Mouse (Mus musculus): Measurements from ENCODE around the gene Ap2m1.

Gene Ap2m1

DNA sequence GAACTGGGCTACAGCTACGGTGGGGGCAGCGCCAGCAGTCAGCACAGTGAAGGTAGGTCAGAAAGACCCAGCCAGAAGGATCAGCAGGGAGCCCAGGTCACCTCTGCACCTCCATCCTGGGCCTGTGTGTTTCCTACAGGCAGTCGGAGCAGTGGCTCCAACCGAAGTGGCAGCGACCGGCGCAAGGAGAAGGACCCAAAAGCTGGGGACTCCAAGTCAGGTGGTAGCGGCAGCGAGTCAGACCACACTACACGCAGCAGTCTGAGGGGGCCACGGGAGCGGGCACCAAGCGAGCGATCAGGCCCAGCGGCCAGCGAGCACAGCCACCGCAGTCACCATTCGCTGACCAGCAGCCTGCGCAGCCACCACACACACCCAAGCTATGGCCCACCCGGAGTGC lies 4.3 kb upstream of the Ap2m1 start:
- no peak for DNase-seq

DNA sequence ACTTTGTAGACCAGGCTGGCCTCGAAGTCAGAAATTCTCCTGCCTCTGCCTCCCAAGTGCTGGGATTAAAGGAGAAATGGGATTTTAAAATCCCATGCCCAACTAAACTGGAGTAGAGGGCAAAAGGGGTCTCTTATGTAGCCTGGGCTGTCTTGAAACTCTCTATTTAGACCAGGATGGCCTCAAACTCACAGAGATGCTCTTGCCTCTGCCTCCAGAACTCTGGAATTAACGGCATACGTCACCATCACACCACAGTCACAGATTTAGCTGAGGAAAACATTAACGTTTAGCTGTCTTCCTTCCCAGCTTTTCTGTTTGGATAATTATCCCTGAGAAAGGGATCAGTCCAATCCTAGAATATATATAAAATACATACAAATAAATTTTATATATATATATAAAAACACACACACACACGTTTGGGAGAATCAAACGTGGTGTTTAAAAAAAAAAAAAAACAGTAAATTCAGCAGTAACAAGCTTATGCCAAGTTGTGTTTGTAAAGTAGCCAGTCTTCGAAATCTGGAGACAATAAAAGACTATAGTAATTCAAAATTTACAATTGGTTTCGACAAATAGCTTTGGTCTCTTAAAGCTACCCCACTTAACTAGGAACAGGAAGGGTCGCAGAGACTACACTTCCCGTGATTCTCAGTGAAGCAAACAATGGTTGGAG lies 522 bp upstream of the Ap2m1 start:
- no peak for DNase-seq

DNA sequence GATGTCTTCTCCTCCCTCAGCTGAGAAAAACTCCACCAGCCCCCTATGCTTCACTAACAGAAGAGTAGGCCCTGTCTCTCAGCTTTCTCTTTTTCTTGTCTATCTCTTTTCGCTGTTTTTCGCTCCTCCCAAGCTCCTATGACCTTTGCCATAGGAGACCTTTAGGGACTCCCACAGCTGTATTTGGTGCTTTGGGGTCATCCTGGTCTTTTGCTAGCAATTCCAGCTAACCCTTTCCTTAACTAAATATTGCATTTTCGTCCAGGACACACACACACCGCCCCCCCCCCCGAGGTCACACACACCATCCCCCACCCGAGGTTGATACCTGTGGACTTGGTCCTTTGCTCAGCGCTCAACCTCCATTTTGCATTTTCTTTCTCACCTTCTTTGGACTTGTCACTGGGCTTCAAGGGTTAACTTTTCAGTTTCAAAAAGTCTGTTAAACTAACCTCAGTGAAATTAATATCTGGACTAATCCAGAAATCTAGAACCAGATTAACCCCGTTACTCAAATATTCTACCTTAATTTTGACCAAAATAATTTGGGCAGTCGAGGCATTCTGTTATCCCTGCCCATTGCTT lies 895 bp downstream of the Ap2m1 start:
- no peak for DNase-seq

DNA sequence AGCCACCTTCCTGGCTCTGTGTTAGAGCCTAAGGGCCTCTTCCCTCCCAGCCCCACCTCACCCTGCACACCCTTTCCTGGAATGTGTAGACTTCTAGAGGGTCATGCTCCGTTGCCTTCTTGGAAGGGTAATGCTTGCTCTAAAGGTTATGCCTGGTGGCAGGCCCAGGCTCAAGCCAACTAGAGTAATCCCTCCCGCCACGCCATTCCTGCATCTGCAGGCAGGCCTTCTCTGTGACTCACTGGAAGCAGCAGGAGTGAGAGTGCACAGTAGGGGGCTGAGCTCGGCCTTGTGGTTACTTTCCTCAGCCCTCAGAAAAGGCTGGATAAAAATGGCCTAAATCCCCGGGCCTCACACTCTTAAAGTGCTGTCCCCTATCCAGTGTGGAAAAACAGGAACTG lies 1.8 kb downstream of the Ap2m1 start:
- DNase-seq: peak; percentile 45 to 59

DNA sequence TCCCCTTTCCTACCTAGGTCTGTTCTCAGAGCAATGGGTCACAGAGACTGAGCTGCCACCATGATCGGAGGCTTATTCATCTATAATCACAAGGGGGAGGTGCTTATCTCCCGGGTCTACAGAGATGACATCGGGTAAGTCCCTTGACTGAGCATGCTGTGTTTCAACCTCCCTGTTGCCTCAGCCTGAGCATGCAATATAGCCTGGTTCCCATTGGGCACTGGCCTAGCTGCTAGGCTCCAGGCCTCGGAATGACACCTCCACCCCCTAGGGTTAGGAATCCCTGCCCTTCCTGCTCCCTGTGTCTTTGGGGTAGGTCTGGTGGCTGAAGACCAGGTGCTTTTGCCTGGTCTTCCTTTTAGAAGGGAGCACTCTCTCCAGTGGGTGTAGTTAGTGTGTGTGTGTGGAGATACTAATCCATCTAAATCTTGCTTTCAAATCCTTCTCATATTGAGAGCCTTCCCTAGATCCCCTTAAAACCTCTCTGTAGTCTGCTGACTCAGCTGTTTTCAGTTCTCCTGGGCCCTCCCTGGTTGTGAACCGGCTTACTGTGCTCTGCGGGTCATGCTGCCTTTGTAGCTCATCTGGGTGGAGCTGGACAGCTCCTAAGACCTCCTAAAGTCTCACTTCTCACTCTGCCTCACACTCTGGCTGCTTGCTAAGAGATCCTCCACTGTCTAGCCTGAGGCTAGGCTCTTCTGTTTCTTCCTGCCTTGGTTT lies 2.5 kb downstream of the Ap2m1 start:
- DNase-seq: no peak

DNA sequence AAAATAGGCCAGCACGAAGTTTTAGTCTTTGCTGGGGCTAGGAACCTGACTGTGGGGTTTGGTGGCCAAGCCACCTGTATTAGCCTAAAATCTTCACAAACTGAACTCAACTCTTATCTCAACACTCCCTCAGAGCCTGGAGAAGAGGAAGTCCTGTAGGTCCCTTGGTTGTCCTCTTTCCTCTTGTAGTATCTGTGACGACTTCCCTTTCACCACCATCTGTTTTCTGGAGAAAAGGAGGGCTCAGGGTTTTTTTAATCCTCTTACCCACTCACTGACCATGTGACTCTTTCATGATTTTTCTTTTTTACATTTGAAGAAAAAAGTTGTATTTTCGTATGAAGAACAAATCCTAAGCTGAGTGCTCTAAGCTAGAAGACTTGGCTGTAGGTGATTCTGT lies 4.4 kb downstream of the Ap2m1 start:
- no peak for DNase-seq

DNA sequence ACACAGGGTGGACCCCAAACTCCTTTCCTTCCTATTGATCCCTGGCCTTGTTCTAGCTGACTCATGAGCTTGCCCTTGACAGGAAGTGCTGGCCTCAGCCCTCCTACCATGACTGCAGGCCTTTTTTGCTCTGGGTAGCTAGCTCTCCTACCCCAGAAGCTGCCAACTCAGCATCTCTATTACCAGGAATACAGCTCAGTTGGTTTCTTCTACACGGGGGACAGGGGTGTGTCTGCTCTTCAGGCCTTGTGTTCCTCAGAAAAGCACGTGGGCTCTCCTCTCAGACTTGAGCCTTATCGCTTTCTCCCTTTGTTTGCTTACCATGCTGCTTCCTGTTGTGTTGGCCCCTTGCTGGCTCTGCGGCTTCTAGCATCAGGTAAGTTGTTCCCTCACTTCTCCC lies 5.2 kb downstream of the Ap2m1 start:
- DNase-seq: no peak

DNA sequence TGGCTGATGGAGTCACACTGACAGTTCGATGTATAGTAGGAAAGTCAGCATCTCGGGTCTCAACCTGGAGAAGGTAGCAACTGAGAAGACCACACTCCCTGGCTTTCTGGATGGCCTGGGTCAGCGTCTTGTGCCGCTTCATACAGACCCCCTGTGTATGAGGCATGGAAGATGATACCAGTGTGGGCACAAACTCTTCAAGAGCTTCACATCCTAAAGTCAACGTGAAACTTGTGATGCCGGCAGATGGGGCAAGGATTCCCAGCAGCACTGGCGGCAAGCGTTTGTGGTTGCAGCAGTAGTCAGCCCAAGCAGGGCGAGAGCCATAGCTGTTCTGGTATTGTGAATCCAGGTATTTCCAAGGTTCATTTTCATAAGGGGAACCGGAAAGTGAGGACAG lies 10.4 kb downstream of the Ap2m1 start:
- no peak for DNase-seq

DNA sequence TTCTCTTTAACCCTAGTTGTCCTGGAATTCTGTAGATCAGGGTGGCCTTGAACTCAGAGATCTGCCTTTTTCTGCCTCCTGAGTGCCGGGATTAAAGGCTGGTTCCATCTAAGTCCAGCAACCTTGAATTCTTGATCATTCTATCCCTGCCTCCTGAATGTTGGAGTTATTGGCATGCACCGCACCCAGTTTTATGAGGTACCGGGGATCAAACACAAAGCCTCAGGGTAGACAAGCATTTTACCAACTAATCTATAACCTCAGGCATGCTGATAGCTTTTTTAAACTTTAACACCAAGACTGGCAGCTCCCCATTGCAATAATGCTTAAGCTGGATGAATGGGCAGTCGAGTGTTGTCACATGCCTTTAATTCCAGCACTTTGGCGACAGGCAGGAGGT lies 12.1 kb downstream of the Ap2m1 start:
- no peak for DNase-seq

DNA sequence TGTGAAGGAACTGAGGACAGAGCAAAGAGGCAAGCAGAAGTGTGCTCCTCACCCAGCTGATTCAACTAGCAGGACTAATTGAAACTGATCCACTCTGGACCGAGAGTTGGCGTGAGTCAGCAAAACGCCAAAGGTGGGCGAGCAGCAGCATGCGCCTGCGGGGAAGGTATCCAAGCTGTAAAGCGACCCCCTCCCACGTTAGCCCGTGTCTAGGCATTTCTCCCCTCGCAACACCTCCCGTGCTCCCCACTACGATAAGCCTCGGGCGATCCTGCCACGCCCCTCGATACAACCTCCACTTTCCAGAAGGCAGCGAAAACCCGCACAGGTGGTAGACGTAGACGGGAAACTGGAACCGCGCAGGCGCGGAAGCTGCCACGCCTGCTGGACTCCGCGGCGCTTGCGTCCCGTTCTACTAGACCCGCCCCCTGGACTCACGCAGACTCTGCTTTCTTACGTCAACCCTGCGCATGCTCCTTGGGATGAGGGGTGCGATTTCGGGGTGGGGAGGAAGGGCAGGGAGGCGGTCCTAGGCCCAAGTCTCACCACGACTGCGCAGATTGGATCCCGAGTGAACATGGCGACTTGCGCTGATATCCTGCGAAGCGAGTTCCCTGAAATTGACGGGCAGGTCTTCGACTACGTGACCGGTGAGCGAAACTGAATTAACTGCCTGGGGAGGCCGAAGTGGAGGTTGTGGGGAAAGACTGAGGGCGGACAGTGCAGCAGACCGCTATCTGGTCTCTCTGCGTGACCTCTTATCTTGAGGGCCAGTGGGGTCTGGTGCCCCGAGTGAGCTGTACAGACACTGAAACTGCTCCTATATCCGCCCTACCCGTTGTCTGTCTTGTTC lies 13.0 kb downstream of the Ap2m1 start, which contains the start of gene Abcf3:
TSS of gene Abcf3 (plus strand) at position 482 of the 853 bp plus-strand sequence.
- peak; percentile 98 to 99 for DNase-seq

DNA sequence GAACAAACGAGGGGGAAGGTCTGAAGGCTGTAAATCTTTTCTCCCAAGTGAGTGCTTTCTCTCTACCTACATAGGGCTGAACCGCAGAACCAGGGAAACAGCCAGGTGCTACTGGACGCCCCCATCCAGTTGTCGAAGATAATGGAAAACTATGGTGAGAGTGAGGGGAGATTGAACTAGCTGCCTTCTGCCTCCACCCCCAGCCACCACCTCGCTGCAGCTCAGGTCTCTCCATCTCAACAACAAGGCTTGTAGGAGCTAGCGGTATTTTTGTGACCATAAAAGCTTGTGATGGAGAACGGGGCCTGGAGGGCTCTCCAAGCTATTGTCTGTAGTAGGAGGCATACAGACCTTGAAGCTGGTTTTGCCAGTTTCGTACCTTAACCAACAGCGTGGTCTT lies 13.9 kb downstream of the Ap2m1 start:
- DNase-seq: no peak

DNA sequence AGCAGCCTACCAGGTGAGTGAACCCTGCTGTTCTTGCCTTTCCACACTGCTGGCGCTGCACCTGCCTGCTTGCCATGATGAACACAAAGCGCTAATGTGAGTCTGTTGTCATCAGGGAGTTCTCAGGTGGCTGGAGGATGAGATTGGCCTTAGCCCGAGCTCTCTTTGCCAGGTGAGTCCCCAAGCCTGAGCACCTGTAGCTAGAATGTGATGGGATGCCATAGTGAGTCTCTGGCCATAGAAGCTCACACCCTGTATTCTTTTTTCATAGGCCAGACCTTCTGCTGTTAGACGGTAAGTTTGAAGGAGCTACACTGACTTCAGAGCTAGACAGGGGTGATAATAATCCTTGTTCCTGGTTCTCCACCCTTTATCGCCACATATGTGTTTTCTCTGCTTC lies 16.4 kb downstream of the Ap2m1 start:
- DNase-seq: no peak

DNA sequence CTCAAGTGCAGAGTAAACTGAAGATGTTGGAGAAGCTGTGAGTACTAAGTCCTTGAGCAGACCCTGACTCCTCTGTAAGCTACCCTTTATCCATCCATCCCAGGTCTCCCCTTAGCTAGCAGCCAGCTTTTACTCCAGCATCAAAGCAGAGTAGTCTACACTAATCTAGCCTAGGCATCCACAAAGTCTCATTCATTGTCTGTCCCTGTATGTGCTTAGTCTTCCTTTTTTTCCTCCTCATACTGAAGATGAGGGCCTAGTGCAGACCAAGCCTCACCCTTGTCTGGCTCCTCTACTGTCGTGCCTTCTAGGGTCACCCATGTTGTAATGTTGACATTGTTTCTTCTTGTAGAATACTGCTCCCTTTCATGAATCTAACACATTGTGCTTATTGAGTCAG lies 17.3 kb downstream of the Ap2m1 start:
- no peak for DNase-seq

DNA sequence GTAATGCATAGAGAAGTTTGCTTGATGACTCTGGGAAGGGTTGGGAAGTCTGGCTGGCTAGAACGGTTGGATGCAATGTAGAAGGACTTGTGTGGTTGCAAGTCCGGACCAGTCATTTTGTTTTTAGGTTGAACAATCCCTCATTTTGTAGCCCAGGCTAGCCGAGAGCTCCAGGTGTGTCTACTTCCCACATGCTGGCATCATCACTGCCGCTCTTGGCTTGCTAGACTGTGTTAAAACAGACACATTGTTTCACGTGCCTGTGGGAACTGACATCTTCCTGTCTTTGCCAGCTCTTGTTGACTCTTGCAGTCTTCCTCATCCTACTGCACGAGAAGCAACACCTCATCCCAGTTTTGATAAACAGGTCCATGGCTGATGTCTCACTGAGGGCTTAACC lies 19.7 kb downstream of the Ap2m1 start:
- DNase-seq: no peak

DNA sequence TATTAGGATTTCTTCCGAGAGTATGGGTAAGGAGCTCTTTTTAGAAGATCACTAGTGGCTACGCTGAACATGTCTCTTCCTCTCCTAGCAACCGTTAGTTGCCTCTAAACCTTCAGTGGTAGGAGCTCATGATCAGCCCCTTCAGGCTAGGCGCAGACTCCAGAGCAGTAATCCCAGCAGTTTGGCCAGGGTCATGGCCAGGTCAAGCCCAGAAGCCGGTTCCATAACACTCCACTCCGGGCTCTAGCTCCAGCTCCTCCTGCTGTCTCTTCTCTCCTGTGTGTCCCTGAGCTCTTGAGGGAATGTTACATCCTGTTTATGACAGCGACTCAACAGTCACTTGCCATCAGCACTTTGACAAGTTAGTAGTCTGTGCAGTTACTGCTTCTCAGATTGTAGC lies 22.1 kb downstream of the Ap2m1 start:
- no peak for DNase-seq

DNA sequence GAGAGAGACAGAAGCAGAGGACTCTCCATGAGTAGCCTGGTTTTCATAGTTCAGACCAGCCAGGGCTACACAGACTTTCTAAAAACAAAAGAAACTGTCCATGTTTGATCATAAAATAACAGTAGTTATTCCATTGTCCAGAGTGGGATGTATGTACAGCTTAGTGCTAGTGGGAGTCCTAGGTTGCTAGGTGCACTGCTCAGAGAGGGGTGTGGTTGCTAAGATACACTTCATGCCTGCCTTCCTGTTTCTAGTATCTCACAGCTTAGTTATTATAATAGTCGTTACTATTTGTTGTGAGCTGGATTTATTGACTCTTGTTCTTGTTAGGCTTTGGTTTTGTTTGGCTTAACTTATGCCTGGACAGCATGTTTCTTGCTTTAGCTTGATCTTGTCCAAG lies 29.8 kb downstream of the Ap2m1 start:
- no peak for DNase-seq

DNA sequence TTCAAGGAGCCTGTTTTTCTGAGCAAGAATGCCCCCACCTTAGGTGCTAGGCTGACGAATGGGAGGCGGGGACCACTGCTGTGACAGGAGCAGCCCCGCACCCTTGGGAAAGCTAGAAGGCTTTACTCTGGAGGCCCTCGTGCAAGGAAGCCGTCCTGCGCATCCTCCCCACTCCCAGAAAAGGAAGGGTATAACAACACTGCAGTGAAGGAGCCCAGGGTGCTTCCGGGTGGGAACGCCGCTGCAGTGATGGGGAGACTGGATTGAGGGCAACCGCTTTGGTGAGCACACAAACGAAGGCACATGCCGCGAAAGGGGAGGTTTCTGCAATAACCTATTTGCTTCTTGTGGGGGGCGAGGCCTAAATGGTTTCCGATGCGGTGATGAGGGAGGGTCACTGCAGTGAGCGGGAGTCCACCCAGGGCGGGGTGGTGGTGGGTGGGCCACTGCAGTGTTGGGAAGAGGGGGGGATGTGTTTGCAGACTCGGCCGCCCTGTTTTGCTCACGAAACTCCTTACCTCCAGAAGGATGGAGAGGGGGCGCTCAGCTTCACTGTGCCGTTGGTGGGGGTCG lies 54.2 kb downstream of the Ap2m1 start, which contains the start of gene Vwa5b2:
TSS of gene Vwa5b2 (plus strand) at position 106 of the 573 bp plus-strand sequence.
- peak; percentile 16 to 32 for DNase-seq

DNA sequence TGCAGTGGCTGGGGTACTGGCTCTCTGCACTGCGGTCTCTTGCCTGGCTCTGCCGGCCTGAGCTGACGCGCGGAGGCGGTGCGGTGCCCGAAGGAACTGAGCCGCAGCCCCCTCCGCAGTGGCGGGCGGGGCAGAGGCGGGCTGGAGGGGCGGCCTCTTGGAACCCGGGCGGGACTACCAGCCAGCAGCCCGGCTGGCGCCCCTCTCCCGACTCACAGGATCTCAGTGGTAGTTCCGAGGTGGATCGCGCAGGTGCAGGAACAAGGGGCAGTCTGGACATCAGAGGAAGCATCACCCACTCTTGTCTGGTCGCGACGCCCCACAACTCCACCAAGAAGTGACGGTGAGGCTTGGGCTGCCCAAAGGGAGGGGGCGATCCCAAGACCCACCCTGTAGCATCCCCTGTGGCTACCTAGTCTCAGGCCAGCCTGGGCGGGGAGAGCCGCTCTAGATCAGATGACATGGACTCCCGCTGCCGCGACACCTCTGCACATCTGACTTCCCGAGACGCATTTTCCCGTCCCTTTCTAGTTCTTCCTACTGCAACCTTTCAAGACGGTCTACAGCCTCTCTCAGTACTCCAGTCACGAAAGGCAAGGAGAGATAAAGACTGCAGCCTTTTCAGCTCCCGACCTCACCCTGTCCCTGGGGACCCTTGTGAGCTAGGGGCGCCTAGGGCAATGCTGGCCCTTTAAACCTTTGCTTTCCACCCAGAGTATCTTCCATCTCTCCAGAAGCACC lies 54.8 kb downstream of the Ap2m1 start:
- peak; percentile 63 to 67 for DNase-seq

DNA sequence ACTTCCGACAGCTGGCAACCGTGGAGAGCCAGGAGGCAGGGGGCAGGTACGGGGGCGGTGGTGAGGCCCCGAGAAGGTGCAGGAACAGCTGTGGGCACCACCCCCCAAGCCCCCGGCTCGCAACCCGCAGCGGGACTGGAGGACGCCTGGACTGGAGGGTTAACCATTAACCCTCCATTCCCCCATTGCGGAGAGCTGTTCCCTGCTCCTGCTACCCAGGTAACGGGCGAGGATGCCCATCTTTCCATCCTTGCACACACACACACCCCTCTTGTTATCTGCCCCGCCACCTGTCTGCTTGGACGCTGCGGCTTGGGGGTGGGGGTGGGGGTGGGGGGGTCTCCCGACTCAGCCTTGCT lies 55.4 kb downstream of the Ap2m1 start:
- no peak for DNase-seq

DNA sequence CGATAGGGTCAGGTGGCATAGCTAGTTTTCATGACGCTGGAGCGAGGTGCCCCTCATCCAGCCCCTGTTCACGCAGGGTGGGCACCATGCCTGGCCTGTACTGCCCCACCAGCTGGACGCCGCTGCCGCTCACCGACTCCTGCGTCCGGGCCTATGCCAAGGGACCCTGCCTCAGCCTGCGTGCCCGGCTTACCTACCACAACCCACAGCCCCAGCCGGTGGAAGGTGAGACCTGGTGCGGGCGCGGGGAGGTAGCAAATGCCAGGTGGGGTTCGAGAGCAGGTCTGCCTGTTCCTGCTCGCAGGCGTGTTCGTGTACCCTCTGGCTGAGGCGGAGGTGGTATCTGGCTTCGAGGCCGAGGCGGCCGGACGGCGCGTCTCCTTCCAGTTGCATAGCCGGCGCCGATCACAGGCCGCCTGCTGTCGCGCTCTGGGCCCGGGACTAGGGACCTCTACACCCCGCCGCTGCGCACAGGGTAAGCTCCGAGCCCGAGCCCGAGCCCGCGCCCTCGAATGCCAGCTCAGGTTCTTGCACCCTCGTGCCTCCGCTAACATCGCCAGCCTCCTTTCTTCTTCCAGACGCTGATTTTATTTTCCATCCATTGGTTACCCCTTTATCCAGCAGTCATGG lies 55.9 kb downstream of the Ap2m1 start:
- DNase-seq: peak in 1 of 2 experiments; percentile 14
